Mouse (Mus musculus): ENCODE measurements around the gene Col7a1.

Col7a1 gene

DNA sequence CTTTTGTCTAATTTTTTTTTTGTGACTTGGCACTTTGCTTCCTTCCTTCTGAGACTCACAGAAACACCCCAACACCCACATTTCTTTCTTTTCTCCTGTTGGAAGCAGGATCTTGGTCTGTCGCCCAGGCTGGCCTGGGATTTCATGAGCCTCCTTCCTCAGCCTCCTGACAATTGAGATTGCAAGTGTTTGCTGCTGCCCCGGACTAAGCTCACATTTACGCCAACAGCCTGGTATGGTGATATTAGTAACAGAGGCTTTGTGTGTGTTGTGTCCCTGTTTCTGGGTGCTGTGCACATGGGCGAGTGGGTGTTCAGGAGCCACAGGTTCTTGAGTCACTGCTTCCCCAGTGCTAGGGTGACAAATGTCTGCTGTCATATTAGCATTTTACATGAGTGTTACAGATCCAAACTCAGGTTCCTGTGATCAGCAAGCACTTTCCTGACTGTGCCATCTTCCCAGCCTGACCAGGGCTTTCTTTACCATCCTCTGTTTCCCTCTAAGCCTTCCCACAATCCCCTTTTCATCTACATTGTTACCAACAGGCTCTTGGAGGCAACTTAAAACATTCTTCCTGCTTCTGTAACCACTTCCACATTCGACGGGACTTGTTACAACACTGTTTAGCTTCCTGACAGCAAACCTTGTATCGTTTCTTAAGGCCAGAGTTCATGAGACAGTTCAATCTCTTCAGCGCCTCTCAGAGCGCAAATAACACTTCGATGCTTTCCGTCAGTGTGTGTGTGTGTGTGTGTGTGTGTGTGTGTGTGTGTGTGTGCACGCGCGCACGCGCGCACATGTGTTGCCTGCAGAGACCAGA, 69.7 kb downstream of the Col7a1 start:
- DNase-seq: no peak

DNA sequence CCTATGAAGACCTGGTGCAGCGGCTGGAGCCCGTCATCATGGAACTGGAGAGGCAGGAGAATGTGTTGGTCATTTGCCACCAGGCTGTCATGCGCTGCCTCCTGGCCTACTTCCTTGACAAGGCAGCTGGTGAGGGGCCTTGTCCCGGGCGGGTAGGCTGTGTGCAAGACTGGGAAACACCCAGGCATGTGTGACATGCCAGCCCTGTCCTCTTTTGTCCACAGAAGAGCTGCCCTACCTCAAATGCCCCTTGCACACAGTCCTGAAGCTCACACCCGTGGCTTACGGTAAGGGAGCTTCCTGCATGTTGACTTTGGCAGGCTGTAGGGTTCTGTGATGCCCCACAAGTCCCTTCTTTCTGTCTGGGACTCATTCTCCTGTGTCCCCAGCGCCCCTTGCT, 74.1 kb downstream of the Col7a1 start:
- DNase-seq: no peak

DNA sequence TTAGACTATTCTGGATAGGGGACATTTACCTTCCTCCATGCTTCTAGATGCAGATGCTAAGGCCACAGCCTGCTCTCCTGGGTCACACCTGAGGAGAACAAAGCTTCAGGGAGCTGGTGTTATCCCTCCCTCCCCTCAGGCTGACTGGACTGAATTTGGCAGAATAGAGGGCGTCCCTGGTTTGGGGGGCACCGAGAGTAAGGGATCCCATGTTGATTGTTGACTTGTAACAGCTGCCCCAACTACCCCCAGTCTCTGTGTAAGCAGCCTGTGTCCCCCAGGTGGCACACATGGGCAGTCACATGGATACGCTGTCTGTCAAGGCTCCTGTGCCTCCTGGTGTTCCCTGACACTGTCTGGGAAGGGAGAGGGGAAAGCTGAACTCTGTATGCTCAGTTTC, 75.0 kb downstream of the Col7a1 start:
- DNase-seq: no peak

- no peak for DNase-seq
Observed at GRCm38 (mm10) chr9:109028919-109029318, 75.5 kb downstream of the Col7a1 start.

DNA sequence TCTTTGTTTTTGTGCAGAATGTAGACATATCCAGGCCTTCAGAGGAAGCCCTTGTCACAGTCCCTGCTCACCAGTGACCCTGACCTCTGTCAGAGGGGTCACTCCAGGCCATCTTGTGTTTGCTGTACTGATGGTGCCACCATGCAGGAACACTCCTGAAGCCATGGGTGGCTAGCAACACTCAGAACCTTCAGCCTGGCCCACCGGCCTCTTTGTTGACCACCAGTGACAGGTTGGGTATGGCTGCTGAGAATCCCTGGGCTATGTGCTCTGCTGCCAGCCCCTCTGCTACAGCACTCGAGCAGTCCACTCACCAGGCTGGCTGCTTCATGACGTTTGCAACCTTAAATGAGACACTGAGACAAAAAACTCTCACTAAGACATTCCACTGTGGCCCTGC, 76.9 kb downstream of the Col7a1 start:
- no peak for DNase-seq

DNA sequence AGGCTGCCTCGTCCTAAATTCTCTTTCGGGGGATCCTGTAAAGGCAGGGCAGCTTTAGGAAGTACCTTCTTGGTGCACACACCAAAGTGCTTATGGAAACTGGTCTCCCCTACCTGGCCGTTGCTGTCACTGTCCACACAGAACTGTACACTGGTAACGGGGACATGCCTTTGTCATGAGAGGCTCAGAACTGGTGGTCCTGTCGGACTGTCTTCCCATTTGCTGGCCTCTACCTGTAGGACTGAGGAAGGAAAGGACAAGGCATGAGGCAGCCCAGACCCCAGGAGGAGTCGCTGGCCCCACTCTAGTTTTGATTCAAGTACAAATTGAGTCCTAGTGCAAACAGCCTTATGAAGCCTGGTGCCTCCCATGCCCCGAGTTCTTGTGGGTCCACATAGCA, 77.6 kb downstream of the Col7a1 start:
- DNase-seq: no peak

DNA sequence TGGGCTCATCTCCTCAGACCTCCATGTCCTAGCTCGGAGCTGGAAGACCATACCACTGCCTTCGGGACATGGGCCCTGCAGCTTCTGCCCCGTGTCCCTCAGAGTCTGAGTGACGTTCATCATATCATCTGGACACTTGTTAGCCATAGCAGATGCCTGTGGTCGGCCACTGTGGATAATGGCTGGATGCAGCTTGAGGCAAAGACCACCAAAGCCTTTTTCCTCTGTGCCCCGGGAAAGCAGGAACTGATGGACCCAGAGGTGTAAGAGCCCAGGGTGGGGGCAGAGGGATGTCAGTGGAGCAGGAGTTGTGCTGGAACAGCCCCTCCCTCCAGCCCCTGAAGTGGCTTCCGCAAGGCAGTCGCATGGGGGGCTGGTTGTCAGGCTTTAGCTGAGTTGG, 78.3 kb downstream of the Col7a1 start:
- DNase-seq: no peak

GRCm38 (mm10) chr9:109032435-109032834, 79.0 kb downstream of the Col7a1 start:
- DNase-seq: no peak
